Mouse (Mus musculus): ENCODE results near the gene Ptdss2. TPM values are rescaled to one million over a fixed set of nuclear protein-coding genes. Genes with fewer than 3 reads are reported as not detected.

The Ptdss2 gene
- total RNA-seq, 2 experiments from 2014 or later: 41.8 to 42.9 TPM

- peak; percentile 96 to 98 for DNase-seq
These were observed 721 bp downstream of the Ptdss2 start for GRCm38 (mm10) chr7:141122689-141123516.

- no peak for DNase-seq
These were observed 1.3 kb downstream of the Ptdss2 start for GRCm38 (mm10) chr7:141123517-141123856.

GRCm38 (mm10) chr7:141131024-141131820 is 9.0 kb downstream of the Ptdss2 start:
- peak; percentile 94 to 96 for DNase-seq

GRCm38 (mm10) chr7:141131904-141132755 is 9.9 kb downstream of the Ptdss2 start:
- DNase-seq: no peak

GRCm38 (mm10) chr7:141141326-141141725 is 19.1 kb downstream of the Ptdss2 start:
- no peak for DNase-seq

GRCm38 (mm10) chr7:141143112-141143511 is 20.9 kb downstream of the Ptdss2 start:
- DNase-seq: peak; percentile 59 to 75

- peak; percentile 30 to 55 for DNase-seq
These were observed 21.7 kb downstream of the Ptdss2 start for GRCm38 (mm10) chr7:141143861-141144260.

GRCm38 (mm10) chr7:141144650-141145049 is 22.5 kb downstream of the Ptdss2 start:
- no peak for DNase-seq

GRCm38 (mm10) chr7:141145403-141145802 is 23.2 kb downstream of the Ptdss2 start:
- no peak for DNase-seq

- no peak for DNase-seq
These were observed 23.9 kb downstream of the Ptdss2 start for GRCm38 (mm10) chr7:141146043-141146595.

GRCm38 (mm10) chr7:141147044-141147443 is 24.9 kb downstream of the Ptdss2 start:
- no peak for DNase-seq

GRCm38 (mm10) chr7:141148639-141149038 is 26.5 kb downstream of the Ptdss2 start:
- no peak for DNase-seq

GRCm38 (mm10) chr7:141155362-141155761 is 33.2 kb downstream of the Ptdss2 start:
- no peak for DNase-seq

GRCm38 (mm10) chr7:141164397-141164796 is 42.2 kb downstream of the Ptdss2 start:
- no peak for DNase-seq

GRCm38 (mm10) chr7:141164850-141165249 is 42.7 kb downstream of the Ptdss2 start:
- DNase-seq: peak; percentile 68 to 72

GRCm38 (mm10) chr7:141167901-141168517 is 45.8 kb downstream of the Ptdss2 start:
- DNase-seq: peak; percentile 79 to 83

- peak; percentile 85 to 88 for DNase-seq
These were observed 46.4 kb downstream of the Ptdss2 start for GRCm38 (mm10) chr7:141168518-141168953.

GRCm38 (mm10) chr7:141169300-141169699 is 47.1 kb downstream of the Ptdss2 start:
- no peak for DNase-seq

- DNase-seq: no peak
These were observed 47.7 kb downstream of the Ptdss2 start for GRCm38 (mm10) chr7:141169866-141170265.

GRCm38 (mm10) chr7:141172116-141173006 is 50.2 kb downstream of the Ptdss2 start, which contains the start of gene Rnh1:
Rnh1 (minus strand) TSS chr7:141172857.
- peak; percentile 93 to 95 for DNase-seq

All from adrenal gland, postnatal 36 days (tissue).